Mouse (Mus musculus) intestine, postnatal 0 days (tissue): ENCODE measurements around the gene Pnldc1. TPM values are rescaled to one million over a fixed set of nuclear protein-coding genes. Genes with fewer than 3 reads are reported as not detected.

Experiments used
- ATAC-seq: fragments of 200-750 bp; cut with Nextera tagmentation; 2 replicates; pipeline ENCODE4 v1.8.0; 2017; ENCODE audit warnings: mild to moderate bottlenecking, moderate TSS enrichment, moderate library complexity
- H3K27ac ChIP-seq: fragments of 300-500 bp; sonication (generic); 2 replicates; pipeline ENCODE4 v1.5.1; 2014; ENCODE audit warnings: mild to moderate bottlenecking, low read depth, low read length, moderate library complexity
- H3K27me3 ChIP-seq: fragments of 300-500 bp; sonication (generic); replicated peaks from 2 replicates; pipeline ENCODE4 v1.6.1; 2014; ENCODE audit warnings: low read length, mixed read lengths; ENCODE audit not compliant: control insufficient read depth, insufficient read depth
- H3K36me3 ChIP-seq: fragments of 300-500 bp; sonication (generic); 2 replicates; pipeline ENCODE4 v1.6.1; 2014; ENCODE audit warnings: mild to moderate bottlenecking, moderate library complexity; ENCODE audit not compliant: control insufficient read depth, insufficient read depth
- H3K4me1 ChIP-seq: fragments of 300-500 bp; sonication (generic); replicated peaks from 2 replicates; pipeline ENCODE4 v1.6.1; 2014; ENCODE audit warnings: antibody characterized with exemption, low read length, mixed read lengths; ENCODE audit not compliant: control insufficient read depth, insufficient read depth
- H3K4me2 ChIP-seq: fragments of 300-500 bp; sonication (generic); replicated peaks from 2 replicates; pipeline ENCODE4 v1.6.1; 2014; ENCODE audit warnings: low read depth, mild to moderate bottlenecking, moderate library complexity
- H3K4me3 ChIP-seq: fragments of 300-500 bp; sonication (generic); 2 replicates; pipeline ENCODE4 v1.5.1; 2014; ENCODE audit warnings: low read depth, low read length
- H3K9ac ChIP-seq: fragments of 300-500 bp; sonication (generic); 2 replicates; pipeline ENCODE4 v1.6.1; 2014; ENCODE audit warnings: mild to moderate bottlenecking, low read depth, low read length
- H3K9me3 ChIP-seq: fragments of 300-500 bp; sonication (generic); 2 replicates; pipeline ENCODE4 v1.6.1; 2016; ENCODE audit warnings: mixed run types; ENCODE audit not compliant: control insufficient read depth
- CTCF ChIP-seq: sonication (generic); IDR thresholded peaks from 2 replicates; pipeline ENCODE4 v1.5.1; 2016; ENCODE audit warnings: low read depth, mild to moderate bottlenecking, control low read depth, antibody characterized with exemption, moderate library complexity
- WGBS: fragments of 180-500 bp; shearing (Covaris S2); extraction: QIAGEN DNeasy Blood & Tissue Kit; methylation state at CpG from one replicate; pipeline ENCODE4 v1.1.7; 2014; 5-methylcytosine and 5-hydroxymethylcytosine counted together
- polyA plus RNA-seq: library from polyadenylated mRNA; unstranded; fragments of >200 nt; fragmentation: Nextera tagmentation; extraction: Ambion mirVana; gene quantifications from 2 replicates; pipeline ENCODE4 v1.2.1, GENCODE M21; 2015

Gene Pnldc1
- polyA plus RNA-seq, 1 experiment from 2014 or later = 0.48 TPM

DNA sequence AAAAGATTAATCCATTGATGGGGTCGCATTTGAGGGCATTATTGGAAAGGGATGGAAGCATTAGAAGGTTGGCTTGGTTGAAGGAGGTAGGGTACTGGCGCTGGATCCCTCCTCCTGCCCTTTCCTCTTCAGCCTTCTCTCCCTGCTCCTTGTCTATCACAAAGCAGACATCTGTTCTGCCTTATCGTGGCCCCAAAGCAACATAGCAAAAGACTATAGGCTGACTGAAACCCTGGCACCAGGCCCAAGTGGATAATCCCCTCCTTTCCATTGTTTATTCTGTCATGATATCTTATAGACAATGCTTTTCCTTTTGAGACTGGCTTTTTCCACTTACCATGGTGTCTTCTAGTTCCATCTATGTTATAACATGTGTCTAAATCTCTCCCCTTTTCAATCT lies 44.6 kb downstream of the Pnldc1 start:
- Histone ChIP-seq H3K36me3 (no peaks in the 10 kb centered on the region), H3K4me1 (no peaks in the 10 kb centered on the region), H3K27me3 (no peaks in the 10 kb centered on the region), H3K27ac (no peak overlapping the region), H3K4me3 (no peak overlapping the region), H3K4me2 (no peak overlapping the region), H3K9ac (no peak overlapping the region), H3K9me3 (no peaks in the 10 kb centered on the region)
- TF ChIP-seq CTCF = no peak
- WGBS = 61% methylated on average over 3 of the region's 3 CpGs
- no peak for ATAC-seq

DNA sequence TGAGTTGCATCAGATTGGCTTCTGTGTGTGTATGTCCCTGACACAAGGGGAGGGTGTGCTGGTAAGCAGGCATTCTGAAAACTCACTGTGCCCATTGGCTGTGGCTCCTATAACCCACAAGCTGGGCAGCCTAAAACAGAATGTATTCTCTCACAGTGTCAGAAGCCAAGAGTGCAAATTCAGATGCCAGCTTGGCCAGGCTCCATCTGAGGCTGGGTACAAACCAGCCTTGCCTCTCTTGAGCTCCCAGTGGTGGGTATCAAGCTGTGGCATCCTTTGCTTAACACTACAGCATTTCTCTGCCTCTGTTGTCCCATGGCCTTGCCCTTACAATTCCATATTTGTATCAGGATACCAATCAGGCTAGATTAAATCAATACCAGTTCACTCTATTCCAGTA lies 45.9 kb downstream of the Pnldc1 start:
- no peak for TF ChIP-seq CTCF

DNA sequence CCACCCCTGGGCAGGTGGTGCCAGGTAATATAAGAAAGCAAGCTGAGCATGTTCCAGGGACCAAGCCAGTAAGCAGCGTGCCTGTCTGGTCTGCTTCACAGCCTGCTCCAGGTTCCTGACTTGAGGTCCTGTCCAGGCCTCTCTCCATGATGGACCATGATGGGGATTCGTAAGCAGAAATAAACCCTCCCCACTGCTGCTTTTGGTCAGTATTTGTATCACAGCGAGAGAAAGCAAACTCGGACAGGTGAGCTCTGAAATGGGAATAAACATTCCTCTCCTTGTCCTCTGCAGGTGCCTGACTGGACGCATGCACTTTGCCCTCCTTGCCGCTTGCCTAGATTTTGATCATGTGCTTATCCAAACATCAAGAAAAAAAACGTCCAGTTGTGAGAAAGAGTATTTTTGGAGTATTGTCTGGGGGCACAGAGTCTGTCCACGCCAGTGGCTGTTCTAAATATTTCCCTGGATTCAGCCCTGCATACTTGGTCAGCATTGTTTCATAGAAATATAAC lies 51.0 kb downstream of the Pnldc1 start:
- Histone ChIP-seq H3K4me2 (no peak overlapping the region), H3K27me3 (no peaks in the 10 kb centered on the region), H3K27ac (no peak overlapping the region), H3K9ac (no peak overlapping the region), H3K4me1 (no peaks in the 10 kb centered on the region), H3K36me3 (no peaks in the 10 kb centered on the region), H3K4me3 (no peak overlapping the region), H3K9me3 (no peaks in the 10 kb centered on the region)
- no peak for ATAC-seq
- TF ChIP-seq CTCF = no peak
- WGBS = 52% methylated on average over 8 of the region's 8 CpGs

More for the DNA sequence above, 45.9 kb downstream of the Pnldc1 start:
- Histone ChIP-seq H3K4me1 (no peaks in the 10 kb centered on the region), H3K36me3 (no peaks in the 10 kb centered on the region), H3K4me2 (no peak overlapping the region), H3K9me3 (no peaks in the 10 kb centered on the region), H3K9ac (no peak overlapping the region), H3K27me3 (no peaks in the 10 kb centered on the region), H3K27ac (no peak overlapping the region), H3K4me3 (no peak overlapping the region)
- no peak for ATAC-seq

DNA sequence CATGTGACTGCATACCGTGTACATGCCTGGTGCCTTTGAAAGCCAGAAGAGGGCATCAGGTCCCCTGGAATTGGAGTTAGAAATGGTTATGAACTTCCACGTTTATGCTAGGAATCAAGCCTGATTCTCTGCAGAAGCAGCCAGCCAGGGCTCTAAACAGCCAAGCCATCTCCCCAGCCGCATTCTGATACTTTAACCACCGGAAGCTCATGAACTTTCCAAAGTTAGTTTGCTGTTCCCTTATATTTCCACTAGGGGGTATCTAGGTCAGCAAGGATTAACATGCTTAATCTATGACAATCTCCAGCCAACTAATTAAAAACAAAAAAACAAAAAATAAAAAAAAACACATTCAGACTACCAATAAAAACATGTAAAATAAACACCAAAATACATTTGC lies 52.0 kb downstream of the Pnldc1 start:
- H3K36me3 ChIP-seq = no peaks in the 10 kb centered on the region
- ATAC-seq = no peak

DNA sequence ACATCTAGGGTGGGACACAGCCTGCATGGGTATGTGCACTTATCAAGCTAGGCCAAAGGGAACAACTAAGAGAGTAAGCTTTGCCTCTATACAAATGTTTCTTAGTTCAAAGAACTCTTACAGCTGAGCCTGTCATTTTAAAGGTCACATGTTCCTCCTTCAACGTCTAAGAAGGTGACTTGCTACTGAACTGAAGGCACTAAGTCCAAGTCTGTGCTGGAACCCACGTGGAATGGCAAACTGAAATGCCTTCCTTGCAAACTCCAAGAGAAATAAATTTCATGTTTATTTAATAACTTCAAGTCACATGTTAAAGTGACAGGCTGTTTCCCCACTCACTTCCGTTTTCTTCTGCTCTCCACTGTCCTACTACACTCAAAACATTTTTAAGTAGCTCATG lies 52.6 kb downstream of the Pnldc1 start:
- Histone ChIP-seq H3K4me2 (no peak overlapping the region), H3K9ac (no peak overlapping the region), H3K36me3 (no peaks in the 10 kb centered on the region), H3K9me3 (no peaks in the 10 kb centered on the region), H3K4me3 (no peak overlapping the region), H3K27ac (no peak overlapping the region), H3K27me3 (no peaks in the 10 kb centered on the region), H3K4me1 (no peaks in the 10 kb centered on the region)
- no peak for ATAC-seq
- TF ChIP-seq CTCF = no peak
- 33% methylated on average over 3 of the region's 3 CpGs for WGBS

More for the DNA sequence above, 52.0 kb downstream of the Pnldc1 start:
- no peak overlapping the region for H3K4me3 ChIP-seq
- WGBS = 59% methylated on average over 4 of the region's 4 CpGs
- H3K9ac ChIP-seq = no peak overlapping the region
- H3K4me2 ChIP-seq = no peak overlapping the region
- H3K4me1 ChIP-seq = no peaks in the 10 kb centered on the region
- no peaks in the 10 kb centered on the region for H3K9me3 ChIP-seq
- peak; percentile 58 for TF ChIP-seq CTCF
- H3K27me3 ChIP-seq = no peaks in the 10 kb centered on the region
- no peak overlapping the region for H3K27ac ChIP-seq

DNA sequence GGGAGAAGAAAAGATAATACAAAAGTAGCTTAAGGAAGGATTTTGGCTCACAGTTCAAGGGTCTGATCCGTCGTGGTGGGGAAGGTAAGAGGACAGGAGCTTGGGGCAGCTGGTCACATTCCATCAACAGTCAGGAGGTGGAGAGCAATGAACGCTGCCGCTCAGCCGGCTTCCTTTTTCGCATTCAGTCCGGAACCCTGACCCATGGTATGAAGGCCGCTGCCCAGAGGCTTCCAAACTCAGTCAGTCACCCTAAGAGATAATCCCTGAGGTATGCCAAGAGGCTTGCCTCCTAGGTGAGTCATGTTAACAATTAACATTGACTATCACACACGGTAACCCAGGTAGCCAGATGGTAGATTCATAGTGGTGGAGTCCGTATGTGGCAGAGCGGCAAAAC lies 55.6 kb downstream of the Pnldc1 start:
- 92% methylated on average over 11 of the region's 11 CpGs for WGBS
- no peak overlapping the region for H3K27ac ChIP-seq
- H3K9me3 ChIP-seq = no peaks in the 10 kb centered on the region
- no peak for ATAC-seq
- no peaks in the 10 kb centered on the region for H3K27me3 ChIP-seq
- no peaks in the 10 kb centered on the region for H3K4me1 ChIP-seq
- no peaks in the 10 kb centered on the region for H3K36me3 ChIP-seq
- H3K9ac ChIP-seq = no peak overlapping the region
- no peak overlapping the region for H3K4me2 ChIP-seq
- H3K4me3 ChIP-seq = no peak overlapping the region
- no peak for TF ChIP-seq CTCF

DNA sequence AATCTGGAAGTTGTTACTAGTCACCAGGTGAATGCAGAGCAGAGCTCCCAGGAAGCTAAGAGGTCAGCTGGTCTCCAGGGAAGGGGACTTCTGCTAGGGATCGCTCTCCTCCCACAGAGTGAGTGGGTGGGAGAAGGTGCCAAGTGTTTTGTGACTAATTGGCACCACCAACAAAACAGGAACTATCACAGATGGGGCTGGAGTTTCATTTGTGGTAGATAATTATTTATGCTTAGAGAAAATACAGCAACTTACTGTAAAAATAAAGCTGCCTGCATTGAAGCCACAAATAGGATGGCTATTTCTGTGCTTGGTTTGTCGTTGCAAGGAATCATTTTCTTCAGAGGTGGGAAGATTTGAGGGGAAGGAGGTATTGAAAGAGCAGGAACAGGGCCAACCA lies 56.2 kb downstream of the Pnldc1 start:
- H3K4me3 ChIP-seq = no peak overlapping the region
- no peak overlapping the region for H3K4me2 ChIP-seq
- TF ChIP-seq CTCF = no peak
- no peak for ATAC-seq
- H3K9me3 ChIP-seq = no peaks in the 10 kb centered on the region
- 82% methylated on average over 2 of the region's 2 CpGs for WGBS
- no peaks in the 10 kb centered on the region for H3K4me1 ChIP-seq
- no peaks in the 10 kb centered on the region for H3K36me3 ChIP-seq
- no peaks in the 10 kb centered on the region for H3K27me3 ChIP-seq
- no peak overlapping the region for H3K9ac ChIP-seq
- no peak overlapping the region for H3K27ac ChIP-seq
